Mouse (Mus musculus) embryonic facial prominence, embryonic 11.5 days (tissue): ENCODE measurements around the gene Zrsr2. TPM values are rescaled to one million over a fixed set of nuclear protein-coding genes. Genes with fewer than 3 reads are reported as not detected.

Source experiments
- polyA plus RNA-seq: library from polyadenylated mRNA; unstranded; fragments of >200 nt; fragmentation: Nextera tagmentation; extraction: Ambion mirVana; gene quantifications from 2 replicates; pipeline ENCODE4 v1.2.1, GENCODE M21; 2014

Zrsr2 gene
- polyA plus RNA-seq, 1 experiment from 2014 or later = 67.6 TPM

Other genes starting within 250 kb of the Zrsr2 start
- 0.35 TPM in 1 of 2 replicates, not detected in the other for gene Rnf138rt1, start 197.3 kb downstream of the Zrsr2 start, polyA plus RNA-seq
- gene Ap1s2, start 49.6 kb downstream of the Zrsr2 start, polyA plus RNA-seq = 28.9 and 32.1 TPM in 2 replicates
- 0.24 and 0.34 TPM in 2 replicates for gene Car5b, start 69.3 kb upstream of the Zrsr2 start, polyA plus RNA-seq
- gene Siah1b, start 117.8 kb upstream of the Zrsr2 start, polyA plus RNA-seq = 42.8 and 44.9 TPM in 2 replicates
- gene Cltrn, start 130.2 kb upstream of the Zrsr2 start, polyA plus RNA-seq = 0.56 TPM in 1 of 2 replicates, not detected in the other
- 0.21 TPM in 1 of 2 replicates, not detected in the other for gene Ace2, start 180.7 kb upstream of the Zrsr2 start, polyA plus RNA-seq